Mouse (Mus musculus) erythroblast, embryonic 14.5 days (primary cell): ENCODE data around the gene Vrk2.

Experiments
- GATA1 ChIP-seq: IDR thresholded peaks from 2 replicates; pipeline ENCODE4 v1.6.1; 2012; ENCODE audit warnings: low read length, inconsistent platforms, mixed read lengths
- TAL1 ChIP-seq: IDR thresholded peaks from 3 replicates; pipeline ENCODE4 v1.6.1; 2012; ENCODE audit warnings: low read length, inconsistent platforms, mixed read lengths

DNA sequence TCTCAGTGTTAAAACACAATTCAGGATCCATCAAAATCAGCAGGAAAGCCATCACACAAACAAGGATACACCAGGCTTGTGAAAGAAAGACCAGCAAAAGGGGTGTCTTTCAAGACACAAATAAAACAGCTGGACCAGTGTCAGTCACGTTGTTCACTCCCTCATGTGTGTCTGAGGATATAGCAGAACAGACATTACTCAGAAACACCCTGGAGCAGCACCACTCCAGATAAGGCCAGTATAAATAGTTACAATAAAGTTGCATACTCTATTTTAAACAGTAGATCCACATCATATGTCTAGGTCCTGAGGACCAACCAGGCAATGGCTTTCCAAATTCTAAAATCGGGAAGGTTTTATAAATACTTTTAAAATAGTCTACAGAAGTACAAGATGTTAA is 77.7 kb downstream of the Vrk2 start:
- TF ChIP-seq GATA1: no peak
- no peak for TF ChIP-seq TAL1
